Mouse (Mus musculus) liver, postnatal 0 days (tissue): Measurements from ENCODE around the gene Dnttip1. TPM values are rescaled to one million over a fixed set of nuclear protein-coding genes. Genes with fewer than 3 reads are reported as not detected.

Experiments
- ATAC-seq: fragments of 200-750 bp; cut with Nextera tagmentation; 2 replicates; pipeline ENCODE4 v1.8.0; 2017; ENCODE audit warnings: mild to moderate bottlenecking, moderate library complexity
- DNase-seq: peaks from one replicate; pipeline ENCODE4 v3.0.0-alpha.2; 2016
- H3K27ac ChIP-seq: fragments of 300-500 bp; sonication (generic); 2 replicates; pipeline ENCODE4 v1.5.1; 2014; ENCODE audit warnings: antibody characterized with exemption, moderate library complexity, mild to moderate bottlenecking, low read depth
- H3K27me3 ChIP-seq: fragments of 300-500 bp; sonication (generic); 2 replicates; pipeline ENCODE4 v1.6.1; 2014; ENCODE audit warnings: low read length, control low read depth, mixed read lengths; ENCODE audit not compliant: insufficient read depth
- H3K36me3 ChIP-seq: fragments of 300-500 bp; sonication (generic); replicated peaks from 2 replicates; pipeline ENCODE4 v1.6.1; 2014; ENCODE audit warnings: mild to moderate bottlenecking, control low read depth, low read length, moderate library complexity, mixed read lengths; ENCODE audit not compliant: insufficient read depth
- H3K4me1 ChIP-seq: fragments of 300-500 bp; sonication (generic); 2 replicates; pipeline ENCODE4 v1.6.1; 2014; ENCODE audit warnings: antibody characterized with exemption, mild to moderate bottlenecking, control low read depth; ENCODE audit not compliant: insufficient read depth
- H3K4me2 ChIP-seq: fragments of 300-500 bp; sonication (generic); 2 replicates; pipeline ENCODE4 v1.6.1; 2014; ENCODE audit warnings: low read depth, mild to moderate bottlenecking, low read length, moderate library complexity, mixed read lengths
- H3K4me3 ChIP-seq: fragments of 300-500 bp; sonication (generic); 2 replicates; pipeline ENCODE4 v1.5.1; 2014; ENCODE audit warnings: low read depth, low read length
- H3K9ac ChIP-seq: fragments of 300-500 bp; sonication (generic); replicated peaks from 2 replicates; pipeline ENCODE4 v1.6.1; 2014; ENCODE audit warnings: mild to moderate bottlenecking, moderate library complexity
- H3K9me3 ChIP-seq: fragments of 300-500 bp; sonication (generic); 2 replicates; pipeline ENCODE4 v1.6.1; 2016; ENCODE audit warnings: mild to moderate bottlenecking, control low read depth, low read length, mixed read lengths
- CTCF ChIP-seq: sonication (generic); IDR thresholded peaks from 2 replicates; pipeline ENCODE4 v1.5.1; 2016; ENCODE audit warnings: antibody characterized with exemption, low read depth
- EP300 ChIP-seq: IDR thresholded peaks from 2 replicates; pipeline ENCODE4 v1.6.1; 2016; ENCODE audit warnings: antibody characterized with exemption, low read depth, mild to moderate bottlenecking
- WGBS: fragments of 180-500 bp; shearing (Covaris S2); extraction: QIAGEN DNeasy Blood & Tissue Kit; methylation state at CpG from one replicate; pipeline ENCODE4 v1.1.7; 2014; ENCODE audit not compliant: insufficient replicate concordance; 5-methylcytosine and 5-hydroxymethylcytosine counted together
- polyA plus RNA-seq: library from polyadenylated mRNA; unstranded; fragments of >200 nt; fragmentation: Nextera tagmentation; extraction: Ambion mirVana; gene quantifications from 2 replicates; pipeline ENCODE4 v1.2.1, GENCODE M21; 2015

Dnttip1 gene
- 33.7 and 34.2 TPM in 2 replicates for polyA plus RNA-seq

- WGBS, result under 1% methylated on average over 68 of the region's 70 CpGs
- no peaks in the 10 kb centered on the region for H3K9me3 ChIP-seq
- H3K27me3 ChIP-seq, result no peaks in the 10 kb centered on the region
- H3K36me3 ChIP-seq, result peaks cover 36% of the 10 kb centered on the region
- H3K4me1 ChIP-seq, result peaks cover 24% of the 10 kb centered on the region
- H3K9ac ChIP-seq, result peak within 1 kb of the TSS; percentile 91
- H3K4me2 ChIP-seq, result peak within 1 kb of the TSS; percentile 89
- TF ChIP-seq CTCF, result no peak
- no peak for TF ChIP-seq EP300
- DNase-seq (peak; percentile 98), ATAC-seq (peak; percentile 84)
- H3K27ac ChIP-seq, result peak within 1 kb of the TSS; percentile 72
- H3K4me3 ChIP-seq, result peak within 1 kb of the TSS; percentile 73
Observed at GRCm38 (mm10) chr2:164745843-164746479, at the start of gene Dnttip1, which contains the start of gene Wfdc3. Gene Dnttip1 (plus strand): TSS chr2:164745983. Gene Wfdc3 (minus strand): TSS chr2:164745931.

GRCm38 (mm10) chr2:164698201-164698600 lies 47.6 kb upstream of the Dnttip1 start, which contains the start of gene Spint4:
Gene Spint4 (plus strand): TSS chr2:164698501.
- no peaks in the 10 kb centered on the region for H3K27me3 ChIP-seq
- no peak within 1 kb of the TSS for H3K4me2 ChIP-seq
- no peaks in the 10 kb centered on the region for H3K9me3 ChIP-seq
- ATAC-seq (no peak), DNase-seq (no peak)
- H3K36me3 ChIP-seq, result no peaks in the 10 kb centered on the region
- TF ChIP-seq CTCF (no peak), EP300 (no peak)
- H3K27ac ChIP-seq, result no peak within 1 kb of the TSS
- no peaks in the 10 kb centered on the region for H3K4me1 ChIP-seq
- H3K4me3 ChIP-seq, result no peak within 1 kb of the TSS
- WGBS, result 74% methylated on average over 4 of the region's 4 CpGs
- H3K9ac ChIP-seq, result no peak within 1 kb of the TSS

- 69% methylated on average over 5 of the region's 5 CpGs for WGBS
- no peaks in the 10 kb centered on the region for H3K9me3 ChIP-seq
- DNase-seq (no peak), ATAC-seq (no peak)
- H3K4me2 ChIP-seq, result no peak overlapping the region
- no peaks in the 10 kb centered on the region for H3K4me1 ChIP-seq
- H3K27me3 ChIP-seq, result no peaks in the 10 kb centered on the region
- no peak for TF ChIP-seq CTCF
- no peak for TF ChIP-seq EP300
- H3K4me3 ChIP-seq, result no peak overlapping the region
- no peak overlapping the region for H3K27ac ChIP-seq
- no peaks in the 10 kb centered on the region for H3K36me3 ChIP-seq
- no peak overlapping the region for H3K9ac ChIP-seq
Observed at GRCm38 (mm10) chr2:164700959-164701358, 44.8 kb upstream of the Dnttip1 start.

GRCm38 (mm10) chr2:164701761-164702160 lies 44.0 kb upstream of the Dnttip1 start:
- no peaks in the 10 kb centered on the region for H3K4me1 ChIP-seq
- no peak for TF ChIP-seq CTCF
- no peak for TF ChIP-seq EP300
- no peak overlapping the region for H3K27ac ChIP-seq
- DNase-seq (no peak), ATAC-seq (no peak)
- no peaks in the 10 kb centered on the region for H3K27me3 ChIP-seq
- no peak overlapping the region for H3K4me2 ChIP-seq
- 77% methylated on average over 5 of the region's 5 CpGs for WGBS
- H3K36me3 ChIP-seq, result no peaks in the 10 kb centered on the region
- no peaks in the 10 kb centered on the region for H3K9me3 ChIP-seq
- no peak overlapping the region for H3K9ac ChIP-seq
- no peak overlapping the region for H3K4me3 ChIP-seq

- WGBS, result 69% methylated on average over 5 of the region's 5 CpGs
- no peaks in the 10 kb centered on the region for H3K9me3 ChIP-seq
- no peak for DNase-seq
Observed at GRCm38 (mm10) chr2:164704235-164704634, 41.5 kb upstream of the Dnttip1 start.

GRCm38 (mm10) chr2:164705328-164705727 lies 40.5 kb upstream of the Dnttip1 start:
- DNase-seq (no peak), ATAC-seq (no peak)
- Histone ChIP-seq H3K27ac (no peak overlapping the region), H3K4me1 (no peaks in the 10 kb centered on the region), H3K9ac (no peak overlapping the region), H3K36me3 (no peaks in the 10 kb centered on the region), H3K4me3 (no peak overlapping the region), H3K4me2 (no peak overlapping the region), H3K9me3 (no peaks in the 10 kb centered on the region), H3K27me3 (no peaks in the 10 kb centered on the region)
- 82% methylated on average over 6 of the region's 6 CpGs for WGBS
- TF ChIP-seq CTCF, result no peak
- TF ChIP-seq EP300, result no peak

More at GRCm38 (mm10) chr2:164704235-164704634, 41.5 kb upstream of the Dnttip1 start:
- TF ChIP-seq EP300, result no peak
- peak; percentile 23; the same call in 1 of the 2 replicates for TF ChIP-seq CTCF
- no peak overlapping the region for H3K27ac ChIP-seq
- H3K4me1 ChIP-seq, result no peaks in the 10 kb centered on the region
- ATAC-seq, result no peak
- no peak overlapping the region for H3K4me3 ChIP-seq
- no peak overlapping the region for H3K9ac ChIP-seq
- H3K27me3 ChIP-seq, result no peaks in the 10 kb centered on the region
- H3K36me3 ChIP-seq, result no peaks in the 10 kb centered on the region
- H3K4me2 ChIP-seq, result no peak overlapping the region
